Mouse (Mus musculus) kidney, postnatal 25 days (tissue): ENCODE measurements around the gene Tgfbr3.
"Not testable (repeated sequence)": the region's sequence is repeated elsewhere in the genome, so short reads cannot be mapped to it uniquely, and the experiment has no call there.

Experiments
- DNase-seq, 2 experiments: peaks; one replicate each; pipeline ENCODE4 v3.0.0; 2021; ENCODE audit warnings: mixed read lengths in 2 of 2

Tgfbr3 gene

GRCm38 (mm10) chr5:107237971-107238426 lies 51.4 kb downstream of the Tgfbr3 start:
- DNase-seq: no peak

- DNase-seq: peak; percentile 41 to 54
These were observed 52.5 kb downstream of the Tgfbr3 start for GRCm38 (mm10) chr5:107236975-107237374.

- no peak for DNase-seq
These were observed 53.4 kb downstream of the Tgfbr3 start for GRCm38 (mm10) chr5:107236039-107236438.

- DNase-seq: peak; percentile 53 to 79
These were observed 55.8 kb downstream of the Tgfbr3 start for GRCm38 (mm10) chr5:107233366-107234354.

- no peak for DNase-seq
These were observed 59.2 kb downstream of the Tgfbr3 start for GRCm38 (mm10) chr5:107230189-107230588.

GRCm38 (mm10) chr5:107229037-107229436 lies 60.4 kb downstream of the Tgfbr3 start:
- DNase-seq: no peak

GRCm38 (mm10) chr5:107227580-107227979 lies 61.8 kb downstream of the Tgfbr3 start:
- DNase-seq: no peak

GRCm38 (mm10) chr5:107224820-107225417 lies 64.5 kb downstream of the Tgfbr3 start:
- no peak for DNase-seq

- DNase-seq: no peak
These were observed 65.3 kb downstream of the Tgfbr3 start for GRCm38 (mm10) chr5:107224151-107224550.

- DNase-seq: not testable (repeated sequence)
These were observed 65.9 kb downstream of the Tgfbr3 start for GRCm38 (mm10) chr5:107223483-107223882.

- peak in 1 of 2 experiments; percentile 31 for DNase-seq
These were observed 66.4 kb downstream of the Tgfbr3 start for GRCm38 (mm10) chr5:107223029-107223428.

- DNase-seq: no peak
These were observed 66.8 kb downstream of the Tgfbr3 start for GRCm38 (mm10) chr5:107222670-107223005.

GRCm38 (mm10) chr5:107221892-107222669 lies 67.3 kb downstream of the Tgfbr3 start:
- peak; percentile 63 to 75 for DNase-seq

GRCm38 (mm10) chr5:107220936-107221335 lies 68.5 kb downstream of the Tgfbr3 start:
- no peak for DNase-seq

GRCm38 (mm10) chr5:107219883-107220282 lies 69.5 kb downstream of the Tgfbr3 start:
- DNase-seq: no peak

- DNase-seq: no peak
These were observed 70.1 kb downstream of the Tgfbr3 start for GRCm38 (mm10) chr5:107219318-107219717.

GRCm38 (mm10) chr5:107218594-107218993 lies 70.8 kb downstream of the Tgfbr3 start:
- DNase-seq: no peak

GRCm38 (mm10) chr5:107217139-107217538 lies 72.3 kb downstream of the Tgfbr3 start:
- DNase-seq: no peak

GRCm38 (mm10) chr5:107213373-107214132 lies 75.9 kb downstream of the Tgfbr3 start:
- no peak for DNase-seq

GRCm38 (mm10) chr5:107211830-107212370 lies 77.5 kb downstream of the Tgfbr3 start:
- peak in 1 of 2 experiments; percentile 15 for DNase-seq

- DNase-seq: peak in 1 of 2 experiments; percentile 17
These were observed 79.4 kb downstream of the Tgfbr3 start for GRCm38 (mm10) chr5:107210040-107210439.

GRCm38 (mm10) chr5:107207911-107208310 lies 81.5 kb downstream of the Tgfbr3 start:
- peak in 1 of 2 experiments; percentile 6 for DNase-seq
